Mouse (Mus musculus) adrenal gland, postnatal 10 days (tissue): Measurements from ENCODE around the gene Hist3h2a. TPM values are rescaled to one million over a fixed set of nuclear protein-coding genes. Genes with fewer than 3 reads are reported as not detected.

Experiments used
- DNase-seq: peaks from one replicate; pipeline ENCODE4 v3.0.0; 2021; ENCODE audit warnings: mixed read lengths
- microRNA-seq: library from miRNA; unstranded; fragments of <30 nt; microRNA quantifications from one replicate; pipeline ENCODE4 v1.2.0, GENCODE M21; 2021
- total RNA-seq, 2 experiments: library from RNA; stranded (reverse); gene quantifications; 2 replicates each; pipeline ENCODE4 v1.2.3; 2021

Gene Hist3h2a
- total RNA-seq, 2 experiments from 2014 or later, result 30.8 to 37.5 TPM

- DNase-seq, result no peak
Observed at GRCm38 (mm10) chr11:58993091-58993670, 38.7 kb downstream of the Hist3h2a start.

GRCm38 (mm10) chr11:58994337-58994826 is 39.9 kb downstream of the Hist3h2a start:
- DNase-seq, result peak; percentile 61

GRCm38 (mm10) chr11:58995061-58995806 is 40.7 kb downstream of the Hist3h2a start:
- no peak for DNase-seq

GRCm38 (mm10) chr11:58995807-58996370 is 41.4 kb downstream of the Hist3h2a start:
- DNase-seq, result no peak

- no peak for DNase-seq
Observed at GRCm38 (mm10) chr11:58997541-58997940, 43.1 kb downstream of the Hist3h2a start.

- DNase-seq, result no peak
Observed at GRCm38 (mm10) chr11:58999158-58999557, 44.7 kb downstream of the Hist3h2a start.

GRCm38 (mm10) chr11:58999830-59000229 is 45.3 kb downstream of the Hist3h2a start:
- no peak for DNase-seq

- no peak for DNase-seq
Observed at GRCm38 (mm10) chr11:59000635-59001034, 46.1 kb downstream of the Hist3h2a start.

- DNase-seq, result no peak
Observed at GRCm38 (mm10) chr11:59002327-59003079, 48.0 kb downstream of the Hist3h2a start.

Small RNAs within 50 kb of the gene (microRNA-seq; reads per million reads assigned to microRNA genes)
- gene Gm44313, result not detected

Other genes with a start within 250 kb of the Hist3h2a start
- gene Olfr318, start 230.7 kb upstream of the Hist3h2a start, total RNA-seq, result not detected
- gene Olfr317, start 215.5 kb upstream of the Hist3h2a start, total RNA-seq, result not detected
- not detected for gene Olfr316, start 202.0 kb upstream of the Hist3h2a start, total RNA-seq
- not detected for gene Olfr315, start 181.5 kb upstream of the Hist3h2a start, total RNA-seq
- gene Olfr314, start 171.7 kb upstream of the Hist3h2a start, total RNA-seq, result not detected
- 1 to 10 TPM; 2.5 to 3.3 TPM for gene Fam183b, start 152.7 kb upstream of the Hist3h2a start, total RNA-seq
- gene Olfr313, start 139.7 kb upstream of the Hist3h2a start, total RNA-seq, result not detected
- not detected for gene Olfr312, start 125.4 kb upstream of the Hist3h2a start, total RNA-seq
- gene Olfr311, start 115.4 kb upstream of the Hist3h2a start, total RNA-seq, result not detected
- gene Gm12258, start 107.5 kb upstream of the Hist3h2a start, total RNA-seq, result 1 to 10 TPM; 3.5 to 7.5 TPM
- gene 2810021J22Rik, start 87.5 kb upstream of the Hist3h2a start, total RNA-seq, result 1 to 10 TPM; 5.5 to 8.2 TPM
- 1 to 10 TPM; 4.7 to 6.7 TPM for gene Zfp39, start 50.5 kb upstream of the Hist3h2a start, total RNA-seq
- gene Btnl10, start 36.8 kb upstream of the Hist3h2a start, total RNA-seq, result 1 to 10 TPM; 1.2 to 2.1 TPM
- 100 to 1,000 TPM; 154 to 156 TPM for gene Rnf187, start 15.8 kb upstream of the Hist3h2a start, total RNA-seq
- 10 to 100 TPM; 23.0 to 32.1 TPM for gene Hist3h2ba, start 5.8 kb upstream of the Hist3h2a start, total RNA-seq
- gene Trim17, start within 50 bp of the Hist3h2a start, total RNA-seq, result under 1 TPM; 0.09 TPM
- 10 to 100 TPM; 19.7 to 24.3 TPM for gene Trim11, start 23.4 kb downstream of the Hist3h2a start, total RNA-seq
- 10 to 100 TPM; 20.0 to 75.3 TPM for gene Obscn, start 181.7 kb downstream of the Hist3h2a start, total RNA-seq
- 10 to 100 TPM; 19.6 to 19.8 TPM for gene Iba57, start 209.1 kb downstream of the Hist3h2a start, total RNA-seq
- under 1 TPM; 0.48 to 0.88 TPM for gene Gjc2, start 228.5 kb downstream of the Hist3h2a start, total RNA-seq
- gene Guk1, start 237.5 kb downstream of the Hist3h2a start, total RNA-seq, result 10 to 100 TPM; 63.7 to 64.9 TPM
- 10 to 100 TPM; 72.8 to 78.8 TPM for gene Mrpl55, start 247.8 kb downstream of the Hist3h2a start, total RNA-seq